In genomic region chr5:101891694-101892416, GRCm38 (mm10) we compare ENCODE assay signal across 26 mouse cellular contexts.
DNase-seq lines count a peak whose midpoint lies in the region; ATAC-seq and TF ChIP-seq lines count a peak whose summit lies in the region.
"Had no signal": no experiment of that assay in that cellular context is flagged by ENCODE, and none has a peak within 500 bp of the region (broad histone marks: within the 10 kb centered on the region; RNA-seq: fewer than 3 reads in every experiment).

No protein-coding gene starts in this region.

- H3K9ac ChIP-seq in lung, postnatal 0 days (replicated peaks; ENCODE audit: low read depth), result no peak overlapping the region
- H3K9ac ChIP-seq in intestine, postnatal 0 days (ENCODE audit: low read depth, low read length), result no peak overlapping the region
- H3K9ac ChIP-seq: embryonic facial prominence, embryonic 12.5 days; forebrain, embryonic 12.5 days; hindbrain, embryonic 13.5 days; limb, embryonic 13.5 days; liver, embryonic 12.5 days; midbrain, embryonic 13.5 days had no signal

- peak; percentile 40 for ATAC-seq in lung, postnatal 0 days
- no peak for ATAC-seq in intestine, postnatal 0 days
- ATAC-seq: CD4-positive, CD25-positive, alpha-beta regulatory T cell, adult 4 months; liver, embryonic 12.5 days; midbrain, embryonic 13.5 days had no signal

- H3K36me3 ChIP-seq in lung, postnatal 0 days (ENCODE audit: insufficient read depth, low read length), result peaks cover 61% of the 10 kb centered on the region
- H3K36me3 ChIP-seq in intestine, postnatal 0 days (ENCODE audit: control insufficient read depth, insufficient read depth), result peaks cover 84% of the 10 kb centered on the region

- no peak for TF ChIP-seq EP300 in lung, postnatal 0 days (IDR thresholded peaks at IDR 0.05)

- DNase-seq in cerebellum, adult 11 months, result peak; percentile 42
- DNase-seq in cerebellum, adult 8-10 months, result no peak
- no peak for DNase-seq in lung, postnatal 0 days (ENCODE audit: low spot score)
- DNase-seq in lung, adult 2 months, result no peak
- peak; percentile 29 to 31 for DNase-seq in cerebellum, postnatal 10 days
- no peak for DNase-seq in left cerebral cortex, postnatal 36 days (ENCODE audit: low spot score in 2 of 2)
- no peak for DNase-seq in lung, postnatal 14 days
- DNase-seq: adrenal gland, adult 2 months; heart, postnatal 36 days; kidney, adult 2 months; kidney, postnatal 14 days; lung, adult 18-20 months; lung, postnatal 36 days; thymus, adult 18-20 months; thymus, postnatal 4 days had no signal

- H3K4me1 ChIP-seq in lung, postnatal 0 days (ENCODE audit: insufficient read depth, low read depth, low read length), result no peaks in the 10 kb centered on the region
- no peaks in the 10 kb centered on the region for H3K4me1 ChIP-seq in lung, adult 2 months (ENCODE audit: control insufficient read depth, insufficient read depth, low read length)
- H3K4me1 ChIP-seq in intestine, postnatal 0 days (replicated peaks; ENCODE audit: control insufficient read depth, insufficient read depth, low read length), result no peaks in the 10 kb centered on the region
- H3K4me1 ChIP-seq: embryonic facial prominence, embryonic 12.5 days; forebrain, embryonic 12.5 days; hindbrain, embryonic 13.5 days; limb, embryonic 13.5 days; liver, embryonic 12.5 days; megakaryocyte, embryonic 14.5 days; midbrain, embryonic 13.5 days had no signal

- H3K4me2 ChIP-seq in lung, postnatal 0 days (replicated peaks; ENCODE audit: low read depth, low read length), result no peak overlapping the region
- H3K4me2 ChIP-seq in intestine, postnatal 0 days (replicated peaks; ENCODE audit: low read depth), result no peak overlapping the region
- H3K4me2 ChIP-seq: embryonic facial prominence, embryonic 12.5 days; forebrain, embryonic 12.5 days; heart, embryonic 11.5 days; hindbrain, embryonic 13.5 days; limb, embryonic 13.5 days; liver, embryonic 12.5 days; midbrain, embryonic 13.5 days had no signal

- H3K27me3 ChIP-seq in lung, postnatal 0 days (replicated peaks; ENCODE audit: insufficient read depth, low read length), result no peaks in the 10 kb centered on the region
- no peaks in the 10 kb centered on the region for H3K27me3 ChIP-seq in intestine, postnatal 0 days (replicated peaks; ENCODE audit: control insufficient read depth, insufficient read depth, low read length)
- H3K27me3 ChIP-seq: embryonic facial prominence, embryonic 12.5 days; forebrain, embryonic 12.5 days; hindbrain, embryonic 13.5 days; limb, embryonic 13.5 days; liver, embryonic 12.5 days; megakaryocyte, embryonic 14.5 days; midbrain, embryonic 13.5 days had no signal

- WGBS in lung, postnatal 0 days, result 83% methylated on average over 6 of the region's 6 CpGs
- 83% methylated on average over 6 of the region's 6 CpGs for WGBS in lung, adult 2 months
- WGBS in intestine, postnatal 0 days, result 86% methylated on average over 6 of the region's 6 CpGs

- TF ChIP-seq CTCF in lung, postnatal 0 days (IDR thresholded peaks at IDR 0.05), result no peak
- TF ChIP-seq CTCF in lung, adult 2 months (IDR thresholded peaks at IDR 0.05; ENCODE audit: insufficient read depth, low read length), result no peak
- no peak for TF ChIP-seq CTCF in intestine, postnatal 0 days (IDR thresholded peaks at IDR 0.05; ENCODE audit: low read depth)

- H3K27ac ChIP-seq in lung, postnatal 0 days (ENCODE audit: low read length), result no peak overlapping the region
- H3K27ac ChIP-seq in intestine, postnatal 0 days (ENCODE audit: low read depth, low read length), result no peak overlapping the region
- H3K27ac ChIP-seq: embryonic facial prominence, embryonic 12.5 days; forebrain, embryonic 12.5 days; hindbrain, embryonic 13.5 days; limb, embryonic 13.5 days; liver, embryonic 12.5 days; midbrain, embryonic 13.5 days had no signal

- intact Hi-C loops in left cerebral cortex, postnatal 36 days (cut with DNase I), result loop anchor here (5.0 kb wide), 1 partner anchor 180 kb away; no protein-coding TSS in a partner anchor

- no peak for TF ChIP-seq POLR2A in lung, adult 2 months (IDR thresholded peaks at IDR 0.05; ENCODE audit: borderline replicate concordance, extremely low read depth, low read depth, low read length)

- no peak overlapping the region for H3K4me3 ChIP-seq in lung, postnatal 0 days (ENCODE audit: low read depth, low read length)
- H3K4me3 ChIP-seq in lung, adult 2 months (replicated peaks; ENCODE audit: extremely low read depth, low read depth, low read length), result no peak overlapping the region
- H3K4me3 ChIP-seq in intestine, postnatal 0 days (ENCODE audit: low read depth, low read length), result no peak overlapping the region
- H3K4me3 ChIP-seq: embryonic facial prominence, embryonic 12.5 days; erythroblast, embryonic 14.5 days; forebrain, embryonic 12.5 days; hindbrain, embryonic 13.5 days; limb, embryonic 13.5 days; liver, embryonic 12.5 days; megakaryocyte, embryonic 14.5 days; midbrain, embryonic 13.5 days had no signal

- H3K9me3 ChIP-seq in lung, postnatal 0 days (ENCODE audit: low read length), result no peaks in the 10 kb centered on the region
- no peaks in the 10 kb centered on the region for H3K9me3 ChIP-seq in intestine, postnatal 0 days (ENCODE audit: control insufficient read depth)
- H3K9me3 ChIP-seq: embryonic facial prominence, embryonic 12.5 days; forebrain, embryonic 12.5 days; hindbrain, embryonic 13.5 days; limb, embryonic 13.5 days; liver, embryonic 12.5 days; megakaryocyte, embryonic 14.5 days; midbrain, embryonic 13.5 days had no signal

Comparison
In these comparisons a context has a peak if more than half of its experiments do, and no peak if none do; other contexts are left out.
1. DNase-seq: peak in cerebellum, adult 11 months (single experiment) and cerebellum, postnatal 10 days (2 of 2); none in cerebellum, adult 8-10 months (single experiment), lung, postnatal 0 days (single experiment), lung, adult 2 months (single experiment), left cerebral cortex, postnatal 36 days (0 of 2) and lung, postnatal 14 days (single experiment).